Mouse (Mus musculus) left cerebral cortex, adult 9 months (tissue): ENCODE measurements around the gene Kdsr.
"Not testable (repeated sequence)": the region's sequence is repeated elsewhere in the genome, so short reads cannot be mapped to it uniquely, and the experiment has no call there.

Source experiments
- DNase-seq, 2 experiments: peaks; one replicate each; pipeline ENCODE4 v3.0.0; 2022; ENCODE audit warnings: low spot score in 2 of 2

Gene Kdsr

DNA sequence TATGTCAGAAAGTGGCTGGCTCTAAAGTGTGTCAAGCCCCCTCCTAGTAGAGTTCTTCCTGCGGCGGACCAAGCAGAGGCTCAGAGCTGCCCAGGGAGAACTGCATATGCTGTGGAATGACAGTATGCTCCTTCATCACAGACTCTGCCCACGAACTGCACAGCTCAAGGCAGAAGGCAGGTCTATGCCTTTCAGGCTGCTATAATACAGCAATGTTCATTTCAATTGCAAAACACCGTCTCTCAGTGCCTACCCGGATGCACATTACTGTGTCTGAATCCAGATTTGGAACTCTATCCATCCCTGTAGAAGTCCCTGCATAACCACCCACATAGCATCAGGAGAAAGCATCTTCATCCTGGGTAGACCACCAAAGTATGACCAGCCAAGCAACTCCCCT is 19.7 kb downstream of the Kdsr start:
- DNase-seq: no peak

DNA sequence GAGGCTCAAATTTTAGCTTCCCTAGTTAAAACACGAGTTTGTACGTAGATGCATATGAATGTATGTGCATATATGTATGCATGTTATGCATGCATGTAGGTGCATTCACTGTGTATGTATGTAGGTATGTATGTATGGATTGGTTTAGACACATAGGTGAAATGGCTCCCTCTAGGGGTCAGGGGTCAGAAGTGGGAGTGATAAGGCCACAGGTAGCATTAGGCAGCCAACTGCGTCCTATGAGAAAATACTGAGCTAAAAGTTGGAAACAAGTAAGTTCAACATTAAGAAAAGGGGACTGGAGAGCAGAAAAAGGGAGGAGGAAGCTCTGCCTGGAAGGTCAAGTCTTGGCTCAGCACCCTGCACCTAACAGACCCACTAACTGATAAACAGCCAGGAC is 21.4 kb downstream of the Kdsr start:
- DNase-seq: no peak

DNA sequence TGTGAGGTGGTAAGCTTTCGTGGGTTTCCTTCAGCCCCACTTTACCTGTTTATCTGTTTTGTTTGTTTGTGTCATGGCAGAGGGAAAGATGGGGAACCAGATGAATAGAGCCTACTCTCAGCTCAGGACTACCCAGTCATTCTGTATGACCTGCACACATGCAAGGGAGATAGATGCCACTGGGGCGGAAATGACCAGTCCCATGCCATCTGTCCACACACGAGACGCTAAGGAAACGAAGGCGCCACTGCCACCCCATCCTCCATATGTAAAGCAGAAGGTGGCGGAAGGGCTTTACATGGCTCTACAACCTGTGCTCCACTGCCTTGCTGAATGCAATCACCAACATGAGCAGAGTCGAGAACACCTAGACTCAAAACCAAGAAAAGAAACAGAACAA is 23.3 kb downstream of the Kdsr start:
- DNase-seq: no peak

DNA sequence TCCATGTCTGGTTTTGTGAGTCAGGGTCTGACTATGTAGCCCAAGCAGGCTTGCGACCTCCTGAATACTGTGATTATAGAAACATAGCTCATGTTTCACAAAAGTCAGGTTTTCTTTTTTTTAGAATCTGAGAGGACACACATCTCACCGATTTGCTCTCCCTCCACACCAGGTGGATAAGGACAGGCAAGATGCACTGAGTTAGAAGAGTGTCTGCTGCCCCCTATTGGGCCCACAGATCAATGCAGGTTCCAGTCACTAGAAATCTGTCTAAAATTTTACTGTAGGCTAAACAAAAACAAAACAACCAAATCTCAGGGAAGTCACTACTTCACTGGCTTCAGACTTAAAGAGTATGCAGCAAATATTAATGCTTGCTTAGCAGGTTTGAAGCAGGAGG is 23.9 kb downstream of the Kdsr start:
- DNase-seq: no peak

DNA sequence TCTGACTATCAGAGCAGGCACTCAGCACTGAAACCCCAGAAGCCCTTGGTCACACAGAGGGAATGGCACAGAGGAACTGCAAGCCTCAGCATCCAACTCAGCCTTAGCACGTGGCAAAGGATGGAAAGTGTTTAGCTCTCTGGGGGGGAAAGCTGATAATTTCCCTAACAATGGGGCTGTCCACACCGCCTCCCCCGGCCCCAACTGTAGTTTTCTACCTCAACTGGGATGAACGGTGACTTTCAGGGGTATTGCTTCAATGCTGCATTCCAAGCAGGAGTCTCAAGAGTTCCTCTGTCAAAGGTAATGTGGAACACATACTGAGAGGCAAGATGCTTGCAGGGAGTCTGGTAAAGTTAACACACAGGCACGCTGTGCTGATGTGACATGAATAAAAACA is 37.5 kb downstream of the Kdsr start:
- DNase-seq: no peak

DNA sequence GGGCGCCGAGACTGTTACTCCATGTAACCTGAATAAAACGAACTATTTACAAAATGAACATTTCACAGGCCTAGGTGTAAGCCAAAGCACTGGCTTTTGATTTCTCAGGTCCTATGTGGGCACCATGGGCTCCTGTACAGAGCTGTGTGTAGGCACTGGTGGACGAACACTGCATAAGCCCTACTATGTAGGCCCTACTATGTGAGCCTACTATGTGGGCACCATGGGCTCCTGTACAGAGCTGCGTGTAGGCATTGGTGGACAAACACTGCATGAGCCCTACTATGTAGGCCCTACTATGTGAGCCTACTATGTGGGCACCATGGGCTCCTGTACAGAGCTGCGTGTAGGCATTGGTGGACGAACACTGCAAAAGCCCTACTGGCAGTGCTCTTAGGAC is 41.8 kb downstream of the Kdsr start:
- DNase-seq: not testable (repeated sequence)

DNA sequence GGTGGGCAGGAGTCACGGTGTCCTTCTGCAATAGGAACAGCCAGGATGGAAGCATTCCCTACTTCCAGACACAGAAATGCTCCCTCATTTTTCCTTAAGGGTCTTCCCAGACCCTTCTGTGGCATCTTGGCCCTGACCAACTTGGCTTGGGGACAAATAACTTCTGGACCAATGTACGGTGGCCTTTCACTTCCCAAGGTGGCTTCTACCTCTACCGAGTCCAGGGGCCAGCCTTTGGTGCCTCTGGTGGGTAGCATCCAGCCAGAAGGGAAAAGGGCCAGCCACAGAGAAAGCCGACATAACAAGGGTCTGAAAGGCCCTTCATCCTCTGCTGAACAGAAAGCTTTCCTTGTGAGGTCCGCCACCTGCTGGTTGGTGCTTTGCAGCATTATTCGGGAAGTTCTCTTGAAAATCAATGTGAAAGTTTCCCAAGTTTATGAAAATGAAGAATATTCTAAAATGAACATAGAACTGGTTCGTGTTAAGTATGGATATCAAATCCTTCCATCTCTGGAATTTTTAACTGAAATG is 42.4 kb downstream of the Kdsr start:
- peak in 1 of 2 experiments; percentile 86 for DNase-seq

DNA sequence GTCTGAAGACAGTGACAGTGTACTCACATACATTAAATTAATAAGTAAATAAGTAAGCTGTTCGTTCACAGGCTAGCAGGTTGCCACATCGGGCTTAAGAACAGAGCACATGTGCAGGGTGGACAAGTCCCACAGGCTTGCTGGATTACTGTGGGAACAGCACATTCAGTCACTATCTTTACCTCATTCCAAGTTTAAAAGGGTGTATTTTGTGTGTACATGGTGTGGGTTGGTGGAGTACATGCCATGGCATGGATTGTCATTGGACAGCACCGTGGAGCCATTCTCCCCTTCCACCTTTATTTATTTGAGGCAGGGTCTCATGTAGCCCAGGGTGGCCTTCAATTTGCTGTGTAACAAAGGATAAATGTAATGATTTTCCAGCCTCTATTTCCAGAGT is 43.4 kb downstream of the Kdsr start:
- DNase-seq: no peak

DNA sequence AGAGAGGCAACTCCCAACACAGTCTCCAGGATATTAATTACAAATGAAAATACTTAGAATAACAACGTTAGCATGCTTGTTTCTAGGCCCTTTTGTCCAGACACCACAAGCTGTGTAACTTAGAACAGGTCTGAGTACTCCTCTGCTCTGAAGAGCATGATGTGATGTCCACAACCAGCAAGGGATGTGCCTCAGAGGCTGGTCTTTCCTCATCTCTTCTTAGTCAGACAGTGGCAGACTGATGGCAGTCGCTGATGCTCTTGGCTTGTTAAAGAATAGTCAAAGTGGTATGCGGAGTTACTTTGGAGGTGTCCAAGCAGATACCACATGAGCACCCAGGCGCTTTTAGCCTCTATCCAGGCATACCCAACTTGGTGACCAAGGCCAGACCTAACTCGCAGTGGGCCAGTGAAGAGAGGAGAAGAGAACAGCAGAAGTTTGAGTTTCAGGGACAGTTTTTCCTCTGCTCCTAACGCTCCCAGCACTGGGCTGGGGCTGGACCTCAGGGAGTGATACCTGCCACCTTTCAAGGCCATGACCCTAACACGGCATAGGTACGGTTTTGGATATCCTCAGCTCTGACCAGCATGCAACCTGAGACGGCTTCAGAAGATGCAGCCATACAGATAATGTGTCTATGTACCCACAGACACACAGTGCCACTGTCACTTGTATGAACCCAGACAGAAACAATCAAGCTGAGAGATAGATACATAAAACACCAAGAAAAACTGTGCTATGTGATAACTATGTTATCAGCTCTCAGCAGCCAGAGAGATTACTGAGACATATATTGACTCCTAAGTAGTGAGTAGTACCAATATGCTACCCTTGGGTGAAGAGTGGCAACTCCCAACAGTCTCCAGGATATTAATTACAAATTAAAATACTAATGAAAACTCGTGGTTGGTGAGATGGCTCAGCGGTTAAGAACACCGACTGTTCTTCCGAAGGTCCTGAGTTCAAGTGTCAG is 44.1 kb downstream of the Kdsr start:
- no peak for DNase-seq

DNA sequence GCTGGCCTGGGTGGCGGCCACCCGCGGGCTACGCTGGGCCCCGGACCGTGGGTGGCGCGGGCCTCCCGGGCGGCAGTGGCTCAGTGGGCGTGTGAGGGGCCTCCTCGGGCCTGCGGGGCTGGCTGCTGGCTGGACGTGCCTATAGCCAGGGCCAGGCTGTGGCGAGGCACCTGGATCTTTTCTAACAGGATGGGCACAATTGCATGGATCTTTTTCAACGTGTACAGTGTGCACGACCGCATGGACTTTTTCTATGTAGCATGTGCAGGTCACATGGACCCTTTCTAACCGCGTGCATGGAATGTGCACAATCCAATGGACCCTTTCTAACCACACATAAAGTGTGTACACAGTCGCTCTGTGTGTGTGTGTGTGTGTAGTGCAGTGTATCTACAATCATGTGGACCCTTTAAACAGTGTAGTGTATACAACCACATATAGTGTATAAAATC is 45.0 kb downstream of the Kdsr start:
- DNase-seq: no peak

DNA sequence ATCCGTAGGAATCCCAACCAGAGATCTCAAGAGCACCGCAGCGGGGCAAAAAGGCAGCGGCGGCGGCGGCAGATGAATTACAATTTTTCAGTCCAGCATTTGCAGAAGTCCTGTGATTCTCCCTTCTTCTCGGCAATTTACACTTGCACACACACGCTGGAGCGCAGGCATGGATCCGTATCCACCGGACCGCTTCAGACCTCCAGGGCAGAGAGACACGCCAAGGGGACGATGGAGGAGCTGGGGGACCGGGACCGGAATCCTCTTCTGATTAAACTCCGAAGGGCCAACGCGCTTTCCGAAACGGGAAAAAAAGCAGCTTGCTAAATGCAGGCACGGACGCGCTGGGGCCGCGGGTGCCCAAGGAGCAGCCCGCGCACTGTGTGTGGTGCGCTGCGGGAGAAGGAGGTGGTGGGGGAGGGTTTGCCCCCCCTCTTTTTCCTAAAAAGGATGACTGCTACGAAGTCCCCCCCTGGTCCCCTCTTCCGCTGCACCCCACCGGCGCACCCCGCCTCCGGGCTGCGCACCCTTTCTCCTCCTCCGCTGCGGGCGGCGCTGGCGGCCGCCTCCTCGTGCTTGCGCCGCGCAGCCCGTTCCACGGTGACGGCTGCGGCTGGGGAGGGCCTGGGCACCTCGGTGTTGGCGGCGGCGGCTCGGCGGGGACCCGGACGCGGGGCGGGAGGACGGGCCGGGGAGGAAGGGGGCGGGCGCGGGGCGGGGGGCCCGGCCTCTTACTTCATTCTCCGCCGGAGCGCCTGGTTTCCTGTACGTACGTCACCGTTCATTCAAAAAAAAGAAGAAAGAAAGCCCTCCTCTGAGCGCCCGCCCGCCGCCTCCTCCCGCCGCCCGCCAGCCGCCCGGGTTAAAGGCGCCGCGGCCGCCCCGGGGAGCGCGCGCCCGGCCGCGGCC is 45.7 kb downstream of the Kdsr start, which contains the start of gene Bcl2:
Bcl2 (minus strand) TSS at position 654 of the 909 bp plus-strand sequence.
- peak; percentile 45 to 63 for DNase-seq

DNA sequence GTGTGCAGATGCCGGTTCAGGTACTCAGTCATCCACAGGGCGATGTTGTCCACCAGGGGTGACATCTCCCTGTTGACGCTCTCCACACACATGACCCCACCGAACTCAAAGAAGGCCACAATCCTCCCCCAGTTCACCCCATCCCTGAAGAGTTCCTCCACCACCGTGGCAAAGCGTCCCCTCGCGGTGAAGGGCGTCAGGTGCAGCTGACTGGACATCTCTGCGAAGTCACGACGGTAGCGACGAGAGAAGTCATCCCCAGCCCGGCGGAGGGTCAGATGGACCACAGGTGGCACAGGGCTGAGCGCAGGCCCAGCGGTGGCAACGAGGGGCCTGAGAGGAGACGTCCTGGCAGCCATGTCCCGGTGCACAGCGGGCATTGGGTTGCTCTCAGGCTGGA is 47.2 kb downstream of the Kdsr start:
- peak in 1 of 2 experiments; percentile 47 for DNase-seq

DNA sequence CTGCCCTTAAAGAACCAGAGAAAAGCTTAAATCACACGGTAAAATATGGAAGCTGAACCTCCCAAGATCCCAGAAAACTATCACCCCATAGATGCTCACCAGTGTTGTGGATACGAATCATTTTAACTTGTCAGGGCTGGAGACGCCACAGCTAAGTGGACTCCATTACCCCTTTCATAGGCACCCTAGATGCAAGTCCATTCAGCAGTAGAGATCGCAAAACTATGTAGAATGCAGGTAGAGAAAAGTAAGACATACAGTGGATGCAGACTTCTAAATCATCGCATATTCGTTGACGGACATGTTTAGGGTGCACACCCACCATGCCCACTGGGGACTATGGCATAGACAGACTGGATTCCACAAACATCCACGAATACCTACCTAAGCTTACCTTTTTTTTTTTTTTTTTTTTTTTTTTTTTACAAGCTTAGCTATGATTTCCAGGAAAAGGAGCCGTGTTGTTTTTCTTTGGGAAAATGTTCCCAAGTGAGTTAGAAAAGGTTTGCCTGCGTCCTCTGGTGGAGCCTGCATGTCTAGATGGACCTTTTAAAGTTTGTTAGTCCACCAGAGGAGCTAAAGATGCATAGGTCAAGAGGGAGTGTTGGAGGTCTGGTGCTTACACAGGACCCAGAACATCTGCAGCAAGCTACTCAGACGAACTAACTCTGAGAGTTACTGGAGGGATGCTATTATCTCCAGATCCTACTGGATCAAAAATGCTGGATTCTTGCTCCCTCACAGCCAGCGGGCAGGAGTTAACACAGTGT is 48.0 kb downstream of the Kdsr start:
- no peak for DNase-seq

DNA sequence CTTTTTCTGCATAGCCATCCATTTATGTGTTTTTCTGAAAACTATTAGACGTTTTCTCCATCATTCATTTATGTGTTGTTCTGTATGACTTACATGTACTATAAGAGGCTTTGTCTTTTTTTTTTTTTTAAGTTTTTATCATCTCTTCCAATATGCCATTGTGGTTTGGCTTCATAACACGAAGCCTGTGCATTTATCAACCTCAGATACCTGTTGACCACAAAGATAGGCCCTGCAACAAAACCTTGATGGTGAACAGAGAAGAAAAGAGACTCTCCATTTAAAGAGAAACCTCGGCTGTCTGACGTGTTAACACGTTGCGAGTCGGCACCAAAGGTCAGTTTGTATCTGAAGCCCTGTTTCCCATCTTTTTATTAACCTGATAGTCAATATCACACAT is 49.3 kb downstream of the Kdsr start:
- no peak for DNase-seq

DNA sequence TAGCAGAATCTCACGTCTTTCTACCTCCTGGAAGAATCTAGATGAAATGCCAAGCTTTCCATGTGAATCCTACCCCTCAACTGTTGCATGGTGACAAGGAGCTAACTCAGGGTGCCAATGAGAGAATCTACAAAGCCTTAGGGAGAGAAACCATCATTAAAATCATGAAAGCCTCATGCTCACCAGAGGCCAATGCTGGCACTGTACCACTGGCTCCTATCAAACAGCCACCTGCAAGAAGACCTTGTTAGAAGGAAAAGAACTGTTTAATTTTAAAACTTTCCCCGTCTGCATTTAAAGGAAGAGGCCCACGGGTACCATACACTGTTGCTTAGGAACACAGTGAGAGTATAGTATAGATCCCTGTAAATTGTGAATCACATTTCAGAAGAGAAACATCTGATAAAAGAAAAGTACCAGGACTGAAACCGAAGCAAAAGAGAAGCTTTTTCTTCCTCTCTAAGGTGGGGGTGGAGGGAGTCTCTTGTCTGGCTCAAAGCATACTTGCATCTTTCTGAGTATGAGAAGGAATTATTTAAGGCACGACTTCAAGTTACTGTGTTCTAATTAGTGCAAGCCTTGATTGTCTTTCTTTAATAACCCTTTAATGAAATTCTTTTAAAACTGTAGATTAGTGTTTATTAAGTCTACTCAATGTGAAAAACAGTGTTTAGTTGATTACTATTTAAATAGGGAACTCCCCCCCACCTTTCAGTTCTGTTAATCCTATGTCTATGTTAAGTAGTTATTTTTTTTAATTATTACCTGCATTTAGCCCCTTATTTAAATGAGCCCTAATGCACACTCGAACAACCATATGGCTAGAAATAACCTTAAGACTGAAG is 52.3 kb downstream of the Kdsr start:
- DNase-seq: no peak

DNA sequence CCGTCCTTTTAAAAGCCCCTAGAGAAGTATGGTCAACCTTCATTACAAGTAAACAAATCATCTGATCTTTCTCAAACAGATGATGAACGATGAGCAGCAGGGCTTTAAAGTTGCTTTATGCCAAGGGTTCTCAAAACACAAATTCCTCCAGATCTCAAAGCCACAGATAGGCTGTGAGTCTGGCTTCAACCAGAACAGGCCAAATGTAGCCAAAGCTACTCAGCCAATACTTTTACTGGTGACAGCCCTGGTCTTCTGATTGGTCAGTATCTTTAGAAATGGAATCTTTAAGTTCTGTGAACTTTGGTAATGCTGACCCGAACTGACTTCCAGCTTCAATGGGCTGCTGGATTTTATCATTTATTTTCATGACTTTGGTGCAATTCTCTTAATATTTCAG is 56.3 kb downstream of the Kdsr start:
- no peak for DNase-seq

DNA sequence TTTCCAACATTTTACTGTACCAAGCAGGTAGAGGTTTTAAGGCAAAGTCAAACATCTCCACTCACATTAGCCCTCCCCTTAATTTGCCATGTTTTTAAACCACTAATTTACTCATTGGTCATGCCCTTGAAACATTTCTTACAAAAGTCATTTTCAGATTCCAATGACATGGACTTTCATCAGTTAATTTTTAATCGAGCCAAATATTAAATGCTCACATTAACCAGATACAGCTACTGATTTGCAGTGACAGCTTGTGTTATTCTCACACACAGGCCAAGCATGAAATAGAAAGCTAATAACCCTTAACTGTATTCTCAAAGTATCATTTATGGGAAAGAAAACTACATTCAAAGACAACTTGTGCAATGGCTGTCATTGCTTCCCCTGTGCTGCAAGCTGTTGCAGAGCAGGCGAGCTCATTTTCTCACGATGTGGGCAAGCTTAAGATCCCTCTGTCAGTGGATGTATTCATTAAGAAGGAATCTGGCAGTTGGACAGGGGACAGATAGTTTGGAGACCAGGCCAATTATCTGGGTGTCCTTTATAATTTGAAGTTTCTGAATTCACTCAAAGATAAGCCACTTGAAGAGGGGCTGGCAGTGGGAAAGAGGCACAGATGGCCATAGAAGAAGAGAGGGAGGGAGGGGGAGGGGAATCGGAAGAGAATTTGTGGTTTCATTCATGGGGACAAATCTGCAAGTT is 56.9 kb downstream of the Kdsr start:
- no peak for DNase-seq

DNA sequence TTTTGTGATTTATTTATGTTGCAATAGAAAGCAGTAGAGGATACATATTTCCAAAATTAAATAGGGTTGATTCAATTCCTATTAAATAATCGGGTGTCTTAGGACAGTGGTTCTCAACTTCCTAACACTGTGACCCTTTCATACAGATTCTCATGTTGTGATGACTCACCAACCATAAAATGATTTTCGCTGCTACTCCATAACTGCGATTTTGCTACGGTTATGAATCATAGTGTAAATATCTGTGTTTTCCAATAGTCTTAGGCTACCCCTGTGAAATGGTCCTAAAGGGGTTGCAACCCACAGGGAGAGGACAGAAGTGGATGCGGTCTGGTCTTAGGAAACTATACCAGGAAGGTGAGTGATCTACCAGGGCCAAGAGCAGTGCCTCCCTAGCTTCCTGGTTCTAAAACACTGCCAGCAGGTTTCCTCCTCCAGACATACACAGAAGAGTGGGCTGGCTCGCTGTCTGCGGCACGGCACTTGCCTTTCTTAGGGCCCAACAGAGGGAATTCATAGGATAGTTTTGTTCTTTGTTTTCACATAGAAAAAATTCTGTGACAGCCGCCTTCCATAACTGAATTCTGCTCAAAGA is 58.9 kb downstream of the Kdsr start:
- DNase-seq: no peak

DNA sequence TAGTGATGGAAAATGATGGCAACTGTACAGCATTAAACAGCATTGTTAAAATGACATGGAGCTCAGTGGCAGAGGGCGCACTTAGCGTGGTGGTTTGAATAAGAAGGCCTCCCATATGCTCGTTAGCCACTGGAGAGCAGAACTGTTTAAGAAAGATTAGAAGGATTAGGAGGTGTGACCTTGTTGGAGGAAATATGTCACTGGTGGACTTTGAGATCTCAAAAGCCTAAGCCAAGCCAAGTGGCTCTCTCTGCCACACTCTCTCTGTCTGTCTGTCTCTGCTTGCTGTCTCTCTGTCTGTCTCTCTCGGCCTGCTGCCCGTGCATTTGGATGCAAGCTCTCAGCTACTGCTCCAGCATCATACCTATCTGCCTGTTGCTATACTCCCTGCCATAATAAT is 63.1 kb downstream of the Kdsr start:
- no peak for DNase-seq
